Comparison of ENCODE assay signal across 12 mouse cellular contexts in genomic region chr3:96332000-96332399, GRCm38 (mm10). TPM values are rescaled to one million over a fixed set of nuclear protein-coding genes. Genes with fewer than 3 reads are reported as not detected.
A peak's percentile ranks its signal among the peaks of the same experiment; 100 is the strongest.
DNase-seq lines count a peak whose midpoint lies in the region; ATAC-seq lines count a peak whose summit lies in the region.
"Had no signal": no experiment of that assay in that cellular context is flagged by ENCODE, and none has a peak within 500 bp of the region (broad histone marks: within the 10 kb centered on the region; RNA-seq: fewer than 3 reads in every experiment).

No protein-coding gene starts in this region.

- ATAC-seq in hindbrain, embryonic 12.5 days (ENCODE audit: low FRiP score): no peak

- H3K4me2 ChIP-seq in hindbrain, embryonic 12.5 days (replicated peaks): no peak overlapping the region

- H3K9ac ChIP-seq in hindbrain, embryonic 12.5 days: no peak overlapping the region

- peaks cover 88% of the 10 kb centered on the region for H3K27me3 ChIP-seq in hindbrain, embryonic 10.5 days (ENCODE audit: insufficient read depth, poor library complexity, severe bottlenecking)
- peaks cover 89% of the 10 kb centered on the region for H3K27me3 ChIP-seq in hindbrain, embryonic 12.5 days

- 19% methylated on average over 14 of the region's 14 CpGs for WGBS in hindbrain, embryonic 10.5 days
- 17% methylated on average over 14 of the region's 14 CpGs for WGBS in hindbrain, embryonic 12.5 days

- no peaks in the 10 kb centered on the region for H3K9me3 ChIP-seq in hindbrain, embryonic 10.5 days
- H3K9me3 ChIP-seq in hindbrain, embryonic 12.5 days (replicated peaks): no peaks in the 10 kb centered on the region

- H3K36me3 ChIP-seq in hindbrain, embryonic 10.5 days: no peaks in the 10 kb centered on the region
- no peaks in the 10 kb centered on the region for H3K36me3 ChIP-seq in hindbrain, embryonic 12.5 days

- peak overlapping the region; percentile 42 for H3K4me3 ChIP-seq in hindbrain, embryonic 10.5 days
- H3K4me3 ChIP-seq in hindbrain, embryonic 12.5 days: no peak overlapping the region
- H3K4me3 ChIP-seq: left cerebral cortex, adult 2 months had no signal

- DNase-seq in hindbrain, embryonic 10.5 days (ENCODE audit: low spot score): no peak
- DNase-seq in thymus, postnatal 14 days: peak; percentile 21
- DNase-seq in thymus, adult 18-20 months: no peak
- DNase-seq in induced T-regulatory cell, adult 2 months (ENCODE audit: low read depth): peak; percentile 49
- no peak for DNase-seq in layer of hippocampus, postnatal 36 days
- no peak for DNase-seq in urinary bladder, adult 18-20 months (ENCODE audit: low spot score in 2 of 2)
- DNase-seq: adrenal gland, adult 2 months; kidney, postnatal 10 days; lung, postnatal 14 days had no signal

- H3K4me1 ChIP-seq in hindbrain, embryonic 10.5 days (replicated peaks): peaks cover 32% of the 10 kb centered on the region
- H3K4me1 ChIP-seq in hindbrain, embryonic 12.5 days: peaks cover 8% of the 10 kb centered on the region; the same call in 1 of the 2 replicates

- H3K27ac ChIP-seq in hindbrain, embryonic 10.5 days: no peak overlapping the region
- no peak overlapping the region for H3K27ac ChIP-seq in hindbrain, embryonic 12.5 days
- H3K27ac ChIP-seq: left cerebral cortex, adult 2 months had no signal

RNA-seq across cellular contexts. Expression of gene Fcgr1, which starts 38.2 kb away (rescaled TPM):
- polyA plus RNA-seq in hindbrain, embryonic 10.5 days (2016; fragmentation: Nextera tagmentation; extraction: Ambion mirVana): 1.7 and 1.9 TPM in 2 replicates
- polyA plus RNA-seq in hindbrain, embryonic 12.5 days (2016; fragmentation: Nextera tagmentation; extraction: Ambion mirVana): 2.0 TPM in 2 replicates
- total RNA-seq in layer of hippocampus, postnatal 36 days (2021): 1 to 10 TPM; 2.4 to 2.5 TPM
- total RNA-seq: common myeloid progenitor, adult 5-6 weeks had no signal

Comparison
In these comparisons a context has a peak if more than half of its experiments do, and no peak if none do; other contexts are left out.
1. DNase-seq: peak in thymus, postnatal 14 days (single experiment) and induced T-regulatory cell, adult 2 months (single experiment); none in hindbrain, embryonic 10.5 days (single experiment), thymus, adult 18-20 months (0 of 2), layer of hippocampus, postnatal 36 days (0 of 2) and urinary bladder, adult 18-20 months (0 of 2).